Mouse (Mus musculus) CH12.LX (cell line): ENCODE measurements around the gene Prdm2. TPM values are rescaled to one million over a fixed set of nuclear protein-coding genes. Genes with fewer than 3 reads are reported as not detected.

ENCODE experiments used
- DNase-seq: peaks from one replicate; pipeline ENCODE4 v3.0.0-alpha.2; 2013; ENCODE audit errors: extremely low read depth
- H3K27ac ChIP-seq: 2 replicates; pipeline ENCODE4 v1.5.1; 2012; ENCODE audit warnings: low read depth, mild to moderate bottlenecking, control low read depth, moderate library complexity; ENCODE audit not compliant: insufficient read depth
- H3K27me3 ChIP-seq: replicated peaks from 2 replicates; pipeline ENCODE3; 2012; ENCODE audit warnings: inconsistent platforms
- H3K36me3 ChIP-seq, 2 experiments: replicated peaks in 1 of 2; 2 replicates each; pipeline versions ENCODE3 to v1.6.1; 2012; ENCODE audit warnings: inconsistent platforms in 1 of 2, low read length in 1 of 2, mild to moderate bottlenecking in 1 of 2, mixed read lengths in 1 of 2, moderate library complexity in 1 of 2; ENCODE audit not compliant: control insufficient read depth in 1 of 2, insufficient read depth in 1 of 2
- H3K4me1 ChIP-seq, 2 experiments: 2 replicates each; pipeline ENCODE4 v1.6.1; 2012; ENCODE audit warnings: inconsistent platforms in 1 of 2, moderate library complexity in 1 of 2; ENCODE audit not compliant: insufficient read depth in 2 of 2, control insufficient read depth in 1 of 2
- H3K4me2 ChIP-seq: 2 replicates; pipeline ENCODE4 v1.6.1; 2012; ENCODE audit warnings: low read depth, mild to moderate bottlenecking, control low read depth; ENCODE audit not compliant: poor library complexity, insufficient read depth, severe bottlenecking
- H3K4me3 ChIP-seq, 3 experiments: fragments of 150-350 bp in 1 of 3; sonication (generic) in 1 of 3; replicated peaks in 1 of 3; 2 replicates each; pipeline versions ENCODE3 to v1.5.1; 2011 to 2012; ENCODE audit warnings: low read depth in 2 of 3, low read length in 2 of 3, mild to moderate bottlenecking in 2 of 3, moderate library complexity in 2 of 3, control low read depth in 1 of 3, improper control_type of control experiment in 1 of 3, inconsistent platforms in 1 of 3, mixed read lengths in 1 of 3; ENCODE audit not compliant: poor library complexity in 1 of 3
- H3K79me2 ChIP-seq: replicated peaks from 2 replicates; pipeline ENCODE4 v1.6.1; 2012; ENCODE audit warnings: mild to moderate bottlenecking, moderate library complexity; ENCODE audit not compliant: control insufficient read depth, poor library complexity, insufficient read depth, severe bottlenecking; ENCODE audit errors: extremely low read depth
- H3K9ac ChIP-seq: 2 replicates; pipeline ENCODE4 v1.6.1; 2012; ENCODE audit warnings: low read depth, mild to moderate bottlenecking, control low read depth, moderate library complexity; ENCODE audit not compliant: insufficient read depth
- H3K9me3 ChIP-seq: replicated peaks from 2 replicates; pipeline ENCODE3; 2012; ENCODE audit warnings: low read length, inconsistent platforms, mixed read lengths
- CHD2 ChIP-seq: IDR thresholded peaks from 2 replicates; pipeline ENCODE4 v1.6.1; 2011; ENCODE audit warnings: low read length, improper control_type of control experiment
- CTCF ChIP-seq, 2 experiments: IDR thresholded peaks in 1 of 2; conservative IDR thresholded peaks in 1 of 2; 2 replicates each; pipeline ENCODE4 v1.5.1; 2011 to 2012; ENCODE audit warnings: low read depth in 2 of 2, low read length in 2 of 2, improper control_type of control experiment in 1 of 2, inconsistent platforms in 1 of 2, mild to moderate bottlenecking in 1 of 2, moderate library complexity in 1 of 2
- E2F4 ChIP-seq: IDR thresholded peaks from 2 replicates; pipeline ENCODE4 v1.6.1; 2011; ENCODE audit warnings: low read depth, low read length, improper control_type of control experiment; ENCODE audit not compliant: insufficient replicate concordance
- ELF1 ChIP-seq: IDR thresholded peaks from 2 replicates; pipeline ENCODE4 v1.6.1; 2014; ENCODE audit warnings: low read depth, mild to moderate bottlenecking, inconsistent platforms, low read length, improper control_type of control experiment
- HCFC1 ChIP-seq: IDR thresholded peaks from 2 replicates; pipeline ENCODE4 v1.6.1; 2012; ENCODE audit warnings: low read depth, mild to moderate bottlenecking, inconsistent platforms, low read length, improper control_type of control experiment
- IRF4 ChIP-seq: IDR thresholded peaks from 2 replicates; pipeline ENCODE4 v1.6.1; 2014; ENCODE audit warnings: low read depth, mild to moderate bottlenecking, inconsistent platforms, low read length, improper control_type of control experiment
- JUN ChIP-seq: IDR thresholded peaks from 2 replicates; pipeline ENCODE4 v1.6.1; 2011; ENCODE audit warnings: low read depth, mild to moderate bottlenecking, low read length, improper control_type of control experiment, moderate library complexity; ENCODE audit not compliant: insufficient read depth
- KAT2A ChIP-seq: IDR thresholded peaks from 2 replicates; pipeline ENCODE4 v1.6.1; 2012; ENCODE audit warnings: low read length, improper control_type of control experiment, inconsistent platforms; ENCODE audit not compliant: insufficient replicate concordance
- NRF1 ChIP-seq: IDR thresholded peaks from 2 replicates; pipeline ENCODE4 v1.6.1; 2014; ENCODE audit warnings: low read depth, mild to moderate bottlenecking, inconsistent platforms, low read length, improper control_type of control experiment, moderate library complexity
- PAX5 ChIP-seq: IDR thresholded peaks from 2 replicates; pipeline ENCODE4 v1.6.1; 2012; ENCODE audit warnings: low read length, inconsistent platforms, mixed read lengths
- POLR2A ChIP-seq: IDR thresholded peaks from 2 replicates; pipeline ENCODE4 v1.6.1; 2011; ENCODE audit warnings: low read depth, mild to moderate bottlenecking, improper control_type of control experiment, low read length
- POLR2AphosphoS2 ChIP-seq: IDR thresholded peaks from 2 replicates; pipeline ENCODE4 v1.6.1; 2011; ENCODE audit warnings: low read depth, low read length, improper control_type of control experiment
- RCOR1 ChIP-seq: conservative IDR thresholded peaks from 2 replicates; pipeline ENCODE4 v1.6.1; 2012; ENCODE audit warnings: low read depth, mild to moderate bottlenecking, inconsistent platforms, low read length, improper control_type of control experiment
- SMC3 ChIP-seq: IDR thresholded peaks from 2 replicates; pipeline ENCODE4 v1.6.1; 2011; ENCODE audit warnings: low read depth, low read length, improper control_type of control experiment
- USF2 ChIP-seq: conservative IDR thresholded peaks from 2 replicates; pipeline ENCODE4 v1.6.1; 2011; ENCODE audit warnings: low read depth, low read length, improper control_type of control experiment
- ZNF384 ChIP-seq: IDR thresholded peaks from 2 replicates; pipeline ENCODE4 v1.6.1; 2012; ENCODE audit warnings: low read depth, low read length, improper control_type of control experiment, inconsistent platforms
- dilution Hi-C: fragments of 300-500 bp; cut with MboI; formaldehyde crosslinking; loops from 2 replicates; pipeline ENCODE4 v1.14.3; 2020; ENCODE audit warnings: low sequenced_read_pairs; ENCODE audit not compliant: extremely low pct_unique_long_range_greater_than_20kb, extremely low pct_ligation_motif_present
- in situ Hi-C: fragments of 300-500 bp; cut with MboI; formaldehyde crosslinking; loops from 3 replicates; pipeline ENCODE4 v1.14.3; 2019; ENCODE audit warnings: low sequenced_read_pairs, low pct_ligation_motif_present, low pct_unique_long_range_greater_than_20kb, mixed read lengths
- polyA plus RNA-seq: library from polyadenylated mRNA; unstranded; fragments of >175 nt; gene quantifications from 2 replicates; pipeline ENCODE4 v1.2.1, GENCODE M21; 2012; ENCODE audit warnings: low read depth; ENCODE audit not compliant: insufficient read length
- total RNA-seq, 2 experiments: library from RNA; depleted of rRNA; stranded (reverse); fragments of 300-350 nt in 1 of 2; fragments of >200 nt in 1 of 2; gene quantifications; 2 replicates each; pipeline ENCODE4 v1.2.3; 2012 to 2014

Prdm2 gene
- total and polyA plus RNA-seq, 3 experiments: 3.8 to 16.1 (median 7.1) TPM

DNA sequence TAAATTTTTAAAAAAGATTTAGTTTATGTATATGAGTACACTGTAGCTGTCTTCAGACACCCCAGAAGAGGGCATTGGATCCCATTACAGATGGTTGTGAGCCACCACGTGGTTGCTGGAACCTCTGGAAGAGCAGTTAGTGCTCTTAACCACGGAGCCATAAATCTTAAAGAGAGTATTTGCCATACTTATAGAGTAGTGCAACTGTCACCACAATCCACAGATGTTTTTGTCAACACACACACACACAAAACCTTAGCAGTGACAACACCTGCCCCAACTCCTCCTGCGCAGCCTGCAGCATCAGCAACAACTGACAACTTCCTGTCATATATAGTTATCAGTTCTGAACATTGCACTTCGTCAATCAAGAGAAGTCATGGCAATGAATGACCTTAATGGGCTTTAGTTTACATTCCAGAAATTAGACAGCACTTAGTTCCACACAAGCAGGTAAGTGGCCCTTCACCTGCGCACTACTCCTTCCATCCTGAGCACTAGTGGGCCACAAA is 14.9 kb downstream of the Prdm2 start:
- Histone ChIP-seq H3K9me3 (no peaks in the 10 kb centered on the region), H3K27me3 (no peaks in the 10 kb centered on the region), H3K4me2 (no peak overlapping the region), H3K9ac (no peak overlapping the region), H3K4me1 (peaks cover under 1 to 27% of the 10 kb centered on the region in 2 experiments; a peak in 3 of 4 replicates), H3K79me2 (peaks cover 42% of the 10 kb centered on the region), H3K27ac (no peak overlapping the region), H3K36me3 (peaks cover 0 to 7% of the 10 kb centered on the region in 2 experiments), H3K4me3 (no peak overlapping the region)
- no peak for DNase-seq
- TF ChIP-seq POLR2A (no peak), KAT2A (no peak), IRF4 (no peak), CHD2 (no peak), CTCF (conservative IDR thresholded peaks at IDR 0.05 in 1 of 2, IDR thresholded peaks at IDR 0.05 in 1 of 2; ENCODE audit: low read depth in 2 of 2, low read length in 2 of 2) (no peak), NRF1 (no peak), ELF1 (no peak), SMC3 (no peak)
- dilution Hi-C loops (no loop called here), in situ Hi-C loops (no loop called here)

DNA sequence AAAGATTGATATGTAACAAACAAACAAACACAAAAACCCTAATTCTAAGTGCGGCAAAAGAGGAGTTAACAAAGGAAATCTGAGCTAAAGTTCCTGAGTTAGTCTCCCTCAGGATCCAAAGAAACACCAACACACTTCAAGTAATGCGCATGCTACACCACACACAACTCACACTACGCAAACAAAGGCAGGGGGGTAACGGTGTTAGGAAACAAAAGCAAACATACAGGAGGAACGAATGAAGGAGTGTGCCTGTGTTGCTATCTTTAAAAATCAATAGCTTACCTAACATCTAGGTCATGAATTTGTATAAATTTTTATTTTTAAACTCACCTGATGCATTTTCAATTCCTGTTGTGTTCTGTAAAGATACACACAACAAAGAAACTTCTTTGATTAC is 18.5 kb downstream of the Prdm2 start:
- Histone ChIP-seq H3K36me3 (peaks cover 0 to 7% of the 10 kb centered on the region in 2 experiments), H3K79me2 (peaks cover 33% of the 10 kb centered on the region), H3K27me3 (no peaks in the 10 kb centered on the region), H3K27ac (no peak overlapping the region), H3K4me1 (peaks cover 13 to 57% of the 10 kb centered on the region in 2 experiments), H3K4me2 (no peak overlapping the region), H3K9ac (no peak overlapping the region), H3K9me3 (no peaks in the 10 kb centered on the region), H3K4me3 (no peak overlapping the region)
- in situ Hi-C loops (no loop called here), dilution Hi-C loops (no loop called here)
- no peak for TF ChIP-seq RCOR1
- TF ChIP-seq USF2: no peak
- no peak for TF ChIP-seq E2F4
- no peak for TF ChIP-seq ZNF384
- TF ChIP-seq JUN: no peak
- no peak for TF ChIP-seq CHD2
- TF ChIP-seq POLR2AphosphoS2: no peak
- TF ChIP-seq ELF1: no peak
- no peak for TF ChIP-seq PAX5
- TF ChIP-seq HCFC1: no peak
- DNase-seq: no peak
